8 mouse cellular contexts compared by ENCODE assay signal in the genomic region with DNA sequence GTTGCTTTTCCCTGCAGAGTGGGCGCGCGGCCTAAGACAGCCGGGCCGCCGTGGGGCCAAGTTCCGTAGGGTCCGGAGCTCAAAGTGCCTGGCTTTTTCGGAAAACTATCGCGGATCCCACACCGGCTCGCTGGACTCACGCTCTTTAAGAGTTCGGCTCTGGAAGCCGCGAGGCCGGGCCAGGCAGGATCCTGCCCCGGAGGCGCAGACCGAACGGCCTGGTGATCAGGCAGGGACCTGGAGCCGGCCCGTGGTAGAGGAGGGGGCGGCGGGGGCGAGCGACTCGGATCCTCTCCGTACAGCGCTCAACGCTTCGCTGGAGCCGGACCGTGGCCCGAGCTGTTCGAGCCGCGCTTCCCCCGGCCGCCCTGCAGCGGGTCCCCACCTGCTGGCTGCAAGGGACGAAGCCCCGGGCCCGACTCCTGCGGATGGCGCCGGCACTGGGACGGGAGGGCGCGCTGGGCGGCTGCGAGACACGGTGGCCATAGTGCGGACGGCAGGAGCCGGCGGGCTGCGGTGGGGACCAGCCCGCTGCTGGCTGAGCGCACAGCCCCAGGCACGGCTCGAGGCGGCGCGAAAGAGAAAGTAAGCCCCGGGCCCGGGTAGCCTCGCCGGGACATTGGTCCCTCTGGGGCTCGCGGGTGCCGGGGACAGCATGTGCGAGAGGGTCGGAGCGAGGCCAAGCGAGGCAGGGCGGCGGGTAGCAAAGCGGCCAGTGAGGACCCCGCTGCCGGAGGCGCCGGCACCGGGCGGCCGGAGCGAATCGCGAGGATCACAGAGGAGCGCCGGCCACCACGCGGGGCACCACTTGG. TPM values are rescaled to one million over a fixed set of nuclear protein-coding genes. Genes with fewer than 3 reads are reported as not detected.
DNase-seq lines count a peak whose midpoint lies in the region; ATAC-seq and TF ChIP-seq lines count a peak whose summit lies in the region.

No protein-coding gene starts in this region.

- H3K4me3 ChIP-seq in spleen, adult 2 months (ENCODE audit: extremely low read depth, insufficient read depth, insufficient read length): peak overlapping the region; percentile 47
- peak overlapping the region; percentile 59 for H3K4me3 ChIP-seq in embryonic facial prominence, embryonic 14.5 days (ENCODE audit: low read depth, low read length)
- H3K4me3 ChIP-seq in liver, embryonic 11.5 days (ENCODE audit: low read depth, low read length): peak overlapping the region; percentile 46
- peak overlapping the region; percentile 62 for H3K4me3 ChIP-seq in neural tube, embryonic 11.5 days (ENCODE audit: low read depth, low read length)

- WGBS in spleen, adult 2 months: 2% methylated on average over 94 of the region's 94 CpGs
- 0% methylated on average over 30 of the region's 94 CpGs for WGBS in embryonic facial prominence, embryonic 14.5 days
- WGBS in liver, embryonic 11.5 days: under 1% methylated on average over 93 of the region's 94 CpGs
- WGBS in neural tube, embryonic 11.5 days: under 1% methylated on average over 90 of the region's 94 CpGs

- no peak for DNase-seq in spleen, adult 2 months (ENCODE audit: low read depth in 1 of 2, low spot score in 2 of 2)
- no peak for DNase-seq in spleen, adult 12 weeks (ENCODE audit: low spot score)
- no peak for DNase-seq in embryonic facial prominence, embryonic 14.5 days (ENCODE audit: low spot score)
- peak; percentile 23 to 75 for DNase-seq in heart, postnatal 36 days
- DNase-seq in liver, embryonic 11.5 days (ENCODE audit: low spot score): peak; percentile 76
- DNase-seq in neural tube, embryonic 11.5 days (ENCODE audit: low spot score): peak; percentile 84
- DNase-seq in layer of hippocampus, adult 9-11 months: no peak
- no peak for DNase-seq in cerebellum, postnatal 36 days

- peak overlapping the region; percentile 92 for H3K4me2 ChIP-seq in embryonic facial prominence, embryonic 14.5 days (ENCODE audit: low read depth, low read length)
- peak overlapping the region; percentile 57 for H3K4me2 ChIP-seq in liver, embryonic 11.5 days
- peak overlapping the region; percentile 90 for H3K4me2 ChIP-seq in neural tube, embryonic 11.5 days (ENCODE audit: low read depth)

- no peak for TF ChIP-seq CTCF in spleen, adult 2 months (IDR thresholded peaks at IDR 0.05; ENCODE audit: extremely low read depth, insufficient read depth, insufficient read length, insufficient replicate concordance)

- no peak overlapping the region for H3K27ac ChIP-seq in spleen, adult 2 months (ENCODE audit: insufficient read depth, low read length)
- H3K27ac ChIP-seq in embryonic facial prominence, embryonic 14.5 days (replicated peaks; ENCODE audit: low read depth, low read length): peak overlapping the region; percentile 95
- H3K27ac ChIP-seq in liver, embryonic 11.5 days (ENCODE audit: low read depth, low read length): peak overlapping the region; percentile 68
- peak overlapping the region; percentile 70 for H3K27ac ChIP-seq in neural tube, embryonic 11.5 days (ENCODE audit: low read depth, low read length)

- peak overlapping the region; percentile 75 for H3K9ac ChIP-seq in embryonic facial prominence, embryonic 14.5 days (ENCODE audit: low read depth, low read length)
- peak overlapping the region; percentile 55 for H3K9ac ChIP-seq in liver, embryonic 11.5 days (ENCODE audit: low read depth, low read length)
- H3K9ac ChIP-seq in neural tube, embryonic 11.5 days (ENCODE audit: low read length): peak overlapping the region; percentile 59

- intact Hi-C loops in heart, postnatal 36 days (cut with DNase I): loop anchor here (2.0 to 5.0 kb wide), 3 partner anchors 93 to 307 kb away; no protein-coding TSS in a partner anchor

- H3K27me3 ChIP-seq in spleen, adult 2 months (ENCODE audit: control insufficient read depth, insufficient read depth, low read length): peaks cover 22% of the 10 kb centered on the region
- peaks cover 77% of the 10 kb centered on the region for H3K27me3 ChIP-seq in embryonic facial prominence, embryonic 14.5 days (replicated peaks; ENCODE audit: control insufficient read depth, insufficient read depth, low read length)
- peaks cover 95% of the 10 kb centered on the region for H3K27me3 ChIP-seq in liver, embryonic 11.5 days (replicated peaks; ENCODE audit: control insufficient read depth, insufficient read depth, low read length)
- H3K27me3 ChIP-seq in neural tube, embryonic 11.5 days (ENCODE audit: control insufficient read depth, insufficient read depth, low read length): peaks cover 90% of the 10 kb centered on the region

- no peaks in the 10 kb centered on the region for H3K9me3 ChIP-seq in embryonic facial prominence, embryonic 14.5 days (ENCODE audit: control insufficient read depth, low read length)
- H3K9me3 ChIP-seq in liver, embryonic 11.5 days (ENCODE audit: control insufficient read depth, low read length): no peaks in the 10 kb centered on the region
- H3K9me3 ChIP-seq in neural tube, embryonic 11.5 days (ENCODE audit: control insufficient read depth, low read length): no peaks in the 10 kb centered on the region

- H3K36me3 ChIP-seq in spleen, adult 2 months (ENCODE audit: control insufficient read depth, insufficient read depth, low read length): no peaks in the 10 kb centered on the region
- H3K36me3 ChIP-seq in embryonic facial prominence, embryonic 14.5 days (ENCODE audit: control insufficient read depth, insufficient read depth, low read length): no peaks in the 10 kb centered on the region
- H3K36me3 ChIP-seq in liver, embryonic 11.5 days (ENCODE audit: control insufficient read depth, insufficient read depth, low read length): no peaks in the 10 kb centered on the region
- no peaks in the 10 kb centered on the region for H3K36me3 ChIP-seq in neural tube, embryonic 11.5 days (ENCODE audit: control insufficient read depth, insufficient read depth, low read length)

- peaks cover 2% of the 10 kb centered on the region; the same call in 1 of the 2 replicates for H3K4me1 ChIP-seq in spleen, adult 2 months (ENCODE audit: control insufficient read depth, insufficient read depth, insufficient read length)
- H3K4me1 ChIP-seq in embryonic facial prominence, embryonic 14.5 days (ENCODE audit: control insufficient read depth, insufficient read depth, low read length): peaks cover 5% of the 10 kb centered on the region
- peaks cover 2% of the 10 kb centered on the region for H3K4me1 ChIP-seq in liver, embryonic 11.5 days (replicated peaks; ENCODE audit: control insufficient read depth, insufficient read depth, low read length)
- H3K4me1 ChIP-seq in neural tube, embryonic 11.5 days (ENCODE audit: control insufficient read depth, insufficient read depth, low read length): peaks cover 25% of the 10 kb centered on the region

- no peak for TF ChIP-seq POLR2A in spleen, adult 2 months (IDR thresholded peaks at IDR 0.05; ENCODE audit: low read depth, low read length)

- ATAC-seq in embryonic facial prominence, embryonic 14.5 days (ENCODE audit: low read depth): peak; percentile 53
- no peak; the same call in 1 of the 2 replicates for ATAC-seq in liver, embryonic 11.5 days (replicated peaks; ENCODE audit: low FRiP score)
- ATAC-seq in neural tube, embryonic 11.5 days (ENCODE audit: insufficient read depth, low FRiP score, low TSS enrichment): peak; percentile 45

RNA-seq across cellular contexts. Expression of gene Prdm16, which starts 1.2 kb away (rescaled TPM):
- 2.0 and 4.0 TPM in 2 replicates for polyA plus RNA-seq in spleen, adult 2 months (2012; rRNA removed)
- polyA plus RNA-seq in embryonic facial prominence, embryonic 14.5 days (2014; fragmentation: Nextera tagmentation; extraction: Ambion mirVana): 12.7 and 17.2 TPM in 2 replicates
- 10 to 100 TPM; 11.7 to 13.8 TPM for total RNA-seq in heart, postnatal 36 days (2021)
- polyA plus RNA-seq in liver, embryonic 11.5 days (2014; fragmentation: Nextera tagmentation; extraction: Ambion mirVana): 7.0 and 7.2 TPM in 2 replicates
- polyA plus RNA-seq in neural tube, embryonic 11.5 days (2014; fragmentation: Nextera tagmentation; extraction: Ambion mirVana): 10.9 and 12.5 TPM in 2 replicates

RNA-seq across cellular contexts. Expression of gene Actrt2, which starts 32.2 kb away (rescaled TPM):
- polyA plus RNA-seq in spleen, adult 2 months (2012; rRNA removed): not detected in 2 replicates
- not detected in 2 replicates for polyA plus RNA-seq in embryonic facial prominence, embryonic 14.5 days (2014; fragmentation: Nextera tagmentation; extraction: Ambion mirVana)
- total RNA-seq in heart, postnatal 36 days (2021): not detected
- polyA plus RNA-seq in liver, embryonic 11.5 days (2014; fragmentation: Nextera tagmentation; extraction: Ambion mirVana): not detected in 2 replicates
- polyA plus RNA-seq in neural tube, embryonic 11.5 days (2014; fragmentation: Nextera tagmentation; extraction: Ambion mirVana): not detected in 2 replicates

Comparison
In these comparisons a context has a peak if more than half of its experiments do, and no peak if none do; other contexts are left out.
1. DNase-seq: peak in heart, postnatal 36 days (2 of 2), liver, embryonic 11.5 days (single experiment) and neural tube, embryonic 11.5 days (single experiment); none in spleen, adult 2 months (0 of 2), spleen, adult 12 weeks (single experiment), embryonic facial prominence, embryonic 14.5 days (single experiment), layer of hippocampus, adult 9-11 months (single experiment) and cerebellum, postnatal 36 days (0 of 2).
2. Peak in every context shown above with its lines, with median percentiles within 50 percentile points of each other: H3K4me3 ChIP-seq, H3K4me2 ChIP-seq and H3K9ac ChIP-seq.